Mouse (Mus musculus) adrenal gland, postnatal 25 days (tissue): ENCODE results near the gene P2ry6. TPM values are rescaled to one million over a fixed set of nuclear protein-coding genes. Genes with fewer than 3 reads are reported as not detected.

Experiments
- DNase-seq: peaks from one replicate; pipeline ENCODE4 v3.0.0; 2021; ENCODE audit warnings: mixed read lengths
- total RNA-seq: library from RNA; stranded (reverse); gene quantifications from 2 replicates; pipeline ENCODE4 v1.2.3, GENCODE M21; 2021

The P2ry6 gene
- total RNA-seq, 1 experiment from 2014 or later, result 9.5 TPM

- no peak for DNase-seq
Observed at GRCm38 (mm10) chr7:100941169-100941568, 33.3 kb downstream of the P2ry6 start.

DNA sequence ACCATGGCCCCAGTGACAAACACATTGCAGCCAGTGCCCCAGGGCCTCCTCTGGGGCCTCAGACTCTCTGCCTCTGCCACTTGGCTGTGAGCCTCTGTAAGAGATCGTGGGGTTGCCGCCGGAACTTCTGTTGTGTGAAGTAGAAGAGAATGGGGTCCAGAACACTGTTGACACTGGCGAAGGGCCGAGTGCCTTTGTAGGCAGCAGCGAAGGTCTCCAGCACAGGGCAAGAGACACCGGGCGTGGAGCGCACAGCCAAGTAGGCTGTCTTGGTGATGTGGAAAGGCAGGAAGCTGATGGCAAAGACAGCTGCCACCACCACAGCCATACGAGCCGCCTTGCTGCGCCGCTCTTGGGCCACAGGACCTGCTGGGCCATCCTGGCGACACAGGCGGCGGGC, 36.3 kb downstream of the P2ry6 start:
- DNase-seq, result no peak

DNA sequence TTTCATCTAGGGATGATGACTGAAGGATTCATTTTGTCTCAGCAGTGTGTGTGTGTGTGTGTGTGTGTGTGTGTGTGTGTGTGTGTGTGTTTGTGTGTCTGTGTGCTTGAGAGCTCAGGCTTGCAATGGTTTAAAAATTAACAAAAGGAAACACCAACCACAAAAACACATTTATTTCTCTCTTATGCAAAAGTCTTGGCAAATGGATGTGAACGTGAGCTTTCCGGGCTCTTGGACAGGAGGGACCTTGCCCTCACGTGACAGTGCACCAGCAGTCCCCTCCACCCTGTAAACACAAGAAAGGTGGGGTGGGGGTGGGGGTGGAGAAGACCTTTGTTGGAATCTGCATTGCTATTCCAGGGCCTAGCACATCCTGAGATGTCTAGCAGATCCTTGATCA, 37.0 kb downstream of the P2ry6 start:
- no peak for DNase-seq

DNA sequence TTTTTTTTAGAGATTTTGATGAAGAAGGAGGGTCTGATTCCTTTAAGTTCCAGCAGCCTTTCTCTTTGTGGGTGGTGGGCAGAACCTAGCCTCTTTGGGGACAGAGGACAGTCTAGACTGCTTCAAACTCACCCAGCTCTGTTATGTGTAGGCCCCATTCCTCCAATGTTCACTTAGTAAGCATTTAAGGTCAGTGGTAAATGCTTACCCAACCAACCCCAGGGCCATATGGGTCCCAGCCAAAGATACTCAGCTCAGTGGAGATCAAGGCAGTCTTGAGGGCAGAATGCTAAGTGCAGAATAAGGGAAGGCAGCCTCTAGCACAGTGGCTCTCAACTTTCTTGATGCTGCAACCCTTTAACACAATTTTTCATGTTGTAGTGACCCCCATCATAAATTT, 40.9 kb downstream of the P2ry6 start:
- DNase-seq, result no peak

GRCm38 (mm10) chr7:100932481-100933007, 41.9 kb downstream of the P2ry6 start:
- DNase-seq, result peak; percentile 83

DNA sequence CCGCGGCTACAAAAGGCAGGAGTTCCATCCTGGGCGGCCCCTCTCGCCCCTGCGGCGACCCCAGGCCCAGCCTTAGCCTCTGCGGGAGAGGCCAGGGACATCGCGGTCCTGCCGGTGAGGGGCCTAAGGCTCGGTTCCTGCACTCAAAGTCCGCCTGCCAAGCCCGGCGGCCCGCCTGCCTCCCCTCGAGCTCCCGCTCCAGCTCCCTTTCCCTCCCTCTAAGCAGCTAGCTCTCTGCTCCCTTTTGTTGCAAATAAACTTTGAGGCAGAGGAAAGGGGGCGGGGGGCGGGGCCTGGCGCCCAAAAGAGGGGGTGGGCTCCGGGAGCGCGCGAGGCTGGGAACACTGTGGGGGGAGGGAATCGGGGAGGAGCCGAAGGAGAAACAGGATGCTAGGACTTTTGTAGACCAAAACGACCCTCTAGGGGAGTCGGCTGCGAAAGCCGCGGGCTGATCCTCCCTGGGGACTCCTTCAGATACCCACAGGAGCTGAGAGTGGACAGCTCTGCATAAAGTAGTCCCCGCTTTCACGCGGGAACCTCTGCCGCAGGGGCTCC, 42.4 kb downstream of the P2ry6 start, which contains the start of gene Arhgef17:
Gene Arhgef17 (minus strand): TSS at position 182 of the 555 bp plus-strand sequence.
- DNase-seq, result peak; percentile 62

DNA sequence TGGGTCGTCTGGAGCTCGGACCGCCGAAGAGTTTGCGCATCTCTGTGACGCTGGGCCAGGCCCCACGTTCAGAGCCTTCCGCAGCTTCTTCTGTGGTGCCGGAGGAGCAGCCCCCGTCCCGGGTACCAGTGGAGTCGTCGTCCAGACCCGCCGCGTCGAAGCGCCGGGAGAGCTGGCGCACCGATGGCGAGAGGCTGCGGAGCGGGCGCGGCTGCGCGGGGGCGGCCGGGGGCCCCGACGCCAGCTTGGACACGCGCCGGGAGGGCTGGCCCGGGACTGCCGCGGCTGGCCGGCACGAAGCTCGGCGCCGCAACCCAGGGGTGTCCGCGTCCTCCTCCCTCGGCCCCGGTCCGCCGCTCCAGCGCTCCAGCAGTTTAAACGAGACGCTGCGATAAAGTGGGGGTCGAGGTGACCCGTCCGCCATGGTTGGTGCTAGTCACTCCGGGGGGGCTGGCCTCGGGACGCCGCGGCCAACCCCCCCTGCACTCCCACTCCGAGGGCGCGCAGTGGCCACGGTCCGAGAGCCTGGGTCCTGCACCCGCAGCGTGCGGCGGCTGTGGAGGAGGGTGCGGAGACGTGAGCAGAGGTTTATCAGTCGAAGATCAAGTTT, 43.0 kb downstream of the P2ry6 start:
- DNase-seq, result peak; percentile 60

- peak; percentile 58 for DNase-seq
Observed at GRCm38 (mm10) chr7:100930619-100931315, 43.7 kb downstream of the P2ry6 start.

- no peak for DNase-seq
Observed at GRCm38 (mm10) chr7:100929639-100930303, 44.7 kb downstream of the P2ry6 start.

DNA sequence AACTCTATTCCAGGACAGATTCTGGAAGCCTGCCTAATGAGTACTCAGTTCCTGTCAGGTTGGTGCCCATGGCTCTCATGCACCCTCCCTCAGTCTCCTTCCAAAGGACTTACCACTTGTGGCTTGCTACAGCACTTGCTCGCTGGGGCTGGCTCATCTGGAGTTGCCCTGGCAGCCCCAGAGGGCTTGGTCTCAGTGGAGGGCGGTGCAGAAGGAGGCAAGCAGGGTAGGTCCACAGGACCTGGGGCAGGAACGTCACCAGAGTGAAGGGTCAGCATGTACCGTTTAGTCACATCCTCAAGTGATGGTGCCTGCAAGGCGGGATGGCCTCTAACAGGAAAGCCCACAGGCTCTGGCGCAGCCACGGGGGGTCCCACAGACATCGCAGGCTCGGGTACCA, 46.0 kb downstream of the P2ry6 start:
- DNase-seq, result no peak

- no peak for DNase-seq
Observed at GRCm38 (mm10) chr7:100927287-100928000, 47.0 kb downstream of the P2ry6 start.

- DNase-seq, result no peak
Observed at GRCm38 (mm10) chr7:100926311-100926923, 48.0 kb downstream of the P2ry6 start.

- peak; percentile 57 for DNase-seq
Observed at GRCm38 (mm10) chr7:100924674-100925445, 49.6 kb downstream of the P2ry6 start.

DNA sequence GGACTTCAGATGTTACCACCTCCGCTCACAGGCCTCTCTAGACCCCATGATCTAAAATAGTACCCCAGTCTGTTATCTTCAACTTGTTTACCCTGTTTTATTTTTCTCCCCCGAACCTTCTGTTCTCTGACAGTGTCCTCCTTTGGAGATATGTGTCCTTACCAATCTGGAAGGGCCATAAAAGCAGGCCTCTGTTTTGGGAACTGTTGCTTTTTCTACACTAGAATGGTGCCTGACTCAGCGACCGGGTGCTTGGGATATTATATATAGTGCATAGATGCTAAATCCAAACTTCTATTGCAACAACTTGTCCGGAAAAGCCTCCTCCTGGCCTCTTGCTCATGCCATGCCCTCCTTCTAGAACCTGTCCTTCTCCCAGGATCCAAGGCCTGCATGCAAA, 50.2 kb downstream of the P2ry6 start:
- no peak for DNase-seq

DNA sequence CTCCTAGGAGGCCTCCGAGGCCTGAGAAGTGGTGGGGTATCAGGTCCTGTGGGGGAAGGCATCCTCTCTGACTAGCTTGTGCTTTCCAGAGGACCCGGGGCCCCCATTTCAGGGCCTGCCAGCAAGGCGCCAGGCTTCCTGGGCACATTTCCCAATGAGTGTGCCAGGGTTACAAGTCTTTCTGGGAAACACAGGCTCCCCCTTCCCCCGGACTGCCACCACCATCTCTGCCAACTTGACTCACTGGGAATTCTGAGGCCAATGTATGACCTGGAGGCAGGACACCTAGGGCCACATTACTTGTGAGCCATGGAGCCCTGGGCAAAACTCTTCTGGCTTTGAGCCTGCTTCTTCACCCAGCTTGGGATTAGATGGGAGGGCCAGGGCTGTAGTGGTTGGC, 51.5 kb downstream of the P2ry6 start:
- DNase-seq, result peak; percentile 55

- DNase-seq, result no peak
Observed at GRCm38 (mm10) chr7:100921289-100921688, 53.2 kb downstream of the P2ry6 start.

- no peak for DNase-seq
Observed at GRCm38 (mm10) chr7:100919809-100920107, 54.7 kb downstream of the P2ry6 start.

DNA sequence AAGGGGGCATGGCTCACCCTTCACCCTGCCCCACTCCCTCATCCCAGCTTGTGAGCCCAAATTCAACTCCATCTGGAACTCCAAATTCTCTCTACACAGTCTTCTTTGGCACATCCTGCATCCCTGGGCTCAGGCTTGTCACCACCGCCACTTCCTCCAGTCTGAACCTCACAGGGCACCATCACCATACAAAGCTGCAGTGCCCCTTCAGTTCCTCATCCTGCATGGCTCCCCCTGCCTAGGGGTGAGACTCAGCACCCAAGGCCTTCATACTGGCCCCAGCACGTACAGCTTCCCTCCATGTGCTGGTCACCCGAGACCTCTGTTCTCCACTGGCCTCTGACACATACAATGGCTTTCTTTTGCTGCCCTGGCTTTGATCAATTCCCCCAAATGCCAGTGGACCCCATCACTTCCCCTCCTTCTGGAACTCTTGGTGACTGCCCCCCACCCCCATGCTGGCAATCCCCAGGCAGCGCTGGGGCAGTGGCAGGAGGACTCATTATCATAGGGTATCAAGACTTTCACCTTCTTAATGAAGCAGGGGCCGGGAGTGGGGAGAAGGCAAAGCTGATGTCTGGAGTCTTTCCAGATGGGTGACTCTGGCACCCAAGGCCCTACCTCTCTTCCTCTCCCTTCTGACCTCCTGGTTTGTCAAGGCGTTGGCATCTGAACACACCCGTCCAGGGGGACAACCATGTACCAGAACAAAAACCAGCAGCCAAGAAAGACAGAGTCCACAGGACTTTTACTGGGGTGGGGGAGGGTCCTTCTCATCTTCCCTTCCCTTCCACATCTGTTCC, 55.2 kb downstream of the P2ry6 start:
- no peak for DNase-seq

DNA sequence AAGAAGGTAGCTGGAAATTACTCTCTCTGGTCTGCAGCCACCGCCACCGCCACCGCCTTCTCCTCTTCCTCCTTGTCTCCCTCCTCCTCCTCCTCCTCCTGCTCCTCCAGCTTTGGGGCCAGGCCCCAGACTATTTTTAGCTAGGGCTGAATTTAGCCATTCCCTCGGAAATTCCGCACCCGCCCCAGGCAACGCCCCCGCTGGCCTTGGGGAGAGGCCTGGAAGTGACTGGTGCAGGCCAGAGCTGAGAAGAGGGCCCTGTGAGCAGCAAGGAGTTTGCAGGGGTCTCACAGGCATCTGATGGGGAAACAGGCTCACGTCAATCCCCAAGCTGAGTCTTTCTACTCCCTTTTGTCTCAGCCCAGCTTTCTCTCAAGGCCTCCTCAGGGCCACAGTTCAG, 56.3 kb downstream of the P2ry6 start:
- DNase-seq, result peak; percentile 74

DNA sequence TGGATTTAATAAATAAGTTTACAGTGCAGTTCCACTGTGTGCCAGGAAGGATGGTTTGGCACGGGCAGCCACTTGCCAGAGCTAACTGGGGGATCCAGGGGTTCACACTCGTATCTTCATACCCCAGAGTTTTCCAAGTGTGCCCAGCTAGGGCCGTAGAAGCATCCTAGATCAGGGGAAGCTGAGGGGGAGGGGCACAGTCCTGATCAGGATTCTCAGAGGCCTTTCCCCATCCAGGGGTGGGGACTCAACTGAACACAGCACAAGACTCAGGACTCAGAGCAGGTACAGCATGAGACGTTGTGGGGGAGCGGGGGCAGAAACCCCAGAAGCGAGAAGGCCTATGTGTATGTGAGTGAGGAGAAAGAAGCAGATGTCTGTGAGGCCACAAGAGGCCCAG, 56.7 kb downstream of the P2ry6 start:
- no peak for DNase-seq
